In genomic region chr11:60058441-60058840, GRCm38 (mm10) we compare ENCODE assay signal across 19 mouse cellular contexts. TPM values are rescaled to one million over a fixed set of nuclear protein-coding genes. Genes with fewer than 3 reads are reported as not detected.
A peak's percentile ranks its signal among the peaks of the same experiment; 100 is the strongest.
DNase-seq lines count a peak whose midpoint lies in the region; ATAC-seq and TF ChIP-seq lines count a peak whose summit lies in the region.
"Had no signal": no experiment of that assay in that cellular context is flagged by ENCODE, and none has a peak within 500 bp of the region (broad histone marks: within the 10 kb centered on the region; RNA-seq: fewer than 3 reads in every experiment).

No protein-coding gene starts in this region.

- H3K4me3 ChIP-seq in gastrocnemius, adult 2 months, result no peak overlapping the region
- H3K4me3 ChIP-seq in midbrain, embryonic 10.5 days, result no peak overlapping the region
- H3K4me3 ChIP-seq in midbrain, embryonic 13.5 days (replicated peaks), result no peak overlapping the region
- H3K4me3 ChIP-seq: forebrain, embryonic 15.5 days; heart, adult 2 months; heart, embryonic 15.5 days; hindbrain, embryonic 15.5 days had no signal

- no peak overlapping the region for H3K9ac ChIP-seq in midbrain, embryonic 13.5 days (replicated peaks)
- H3K9ac ChIP-seq: forebrain, embryonic 15.5 days; heart, embryonic 15.5 days; hindbrain, embryonic 15.5 days had no signal

- peak; percentile 56 to 66 for DNase-seq in cerebellum, postnatal 10 days
- no peak for DNase-seq in cerebellum, adult 18-20 months
- DNase-seq in gastrocnemius, adult 2 months, result peak; percentile 33
- DNase-seq in gastrocnemius, postnatal 10 days, result no peak
- DNase-seq in midbrain, embryonic 10.5 days (ENCODE audit: low spot score), result no peak
- DNase-seq: adrenal gland, adult 8-10 months; cerebellum, adult 2 months; cerebellum, postnatal 25 days; heart, adult 2 months; heart, postnatal 14 days; kidney, adult 2 months had no signal

- no peaks in the 10 kb centered on the region for H3K9me3 ChIP-seq in midbrain, embryonic 10.5 days (replicated peaks)
- H3K9me3 ChIP-seq in midbrain, embryonic 13.5 days, result no peaks in the 10 kb centered on the region
- H3K9me3 ChIP-seq: forebrain, embryonic 15.5 days; heart, embryonic 15.5 days; hindbrain, embryonic 15.5 days had no signal

- intact Hi-C loops in gastrocnemius, adult 2 months (cut with DNase I), result no loop called here

- H3K27ac ChIP-seq in gastrocnemius, adult 2 months, result no peak overlapping the region
- 0 out of 2 replicates have a peak overlapping the region, but pooled peaks have one; percentile 3 for H3K27ac ChIP-seq in midbrain, embryonic 10.5 days (replicated peaks)
- no peak overlapping the region for H3K27ac ChIP-seq in midbrain, embryonic 13.5 days
- H3K27ac ChIP-seq: forebrain, embryonic 15.5 days; heart, adult 2 months; heart, embryonic 15.5 days; hindbrain, embryonic 15.5 days had no signal

- H3K4me2 ChIP-seq in midbrain, embryonic 13.5 days (replicated peaks), result no peak overlapping the region
- H3K4me2 ChIP-seq: forebrain, embryonic 15.5 days; heart, embryonic 11.5 days; heart, embryonic 15.5 days; hindbrain, embryonic 15.5 days had no signal

- 82% methylated on average over 10 of the region's 10 CpGs for WGBS in midbrain, embryonic 10.5 days
- WGBS in midbrain, embryonic 13.5 days, result 87% methylated on average over 10 of the region's 10 CpGs

- H3K27me3 ChIP-seq in midbrain, embryonic 10.5 days (ENCODE audit: low read depth, poor library complexity, severe bottlenecking), result no peaks in the 10 kb centered on the region; the same call in 1 of the 2 replicates
- H3K27me3 ChIP-seq in midbrain, embryonic 13.5 days, result no peaks in the 10 kb centered on the region
- H3K27me3 ChIP-seq: forebrain, embryonic 15.5 days; heart, embryonic 15.5 days; hindbrain, embryonic 15.5 days had no signal

- TF ChIP-seq CTCF in gastrocnemius, adult 2 months (IDR thresholded peaks at IDR 0.05), result no peak

- no peak for ATAC-seq in midbrain, embryonic 13.5 days
- ATAC-seq: activated CD4-positive, CD25-positive, alpha-beta regulatory T cell, adult 4 months; forebrain, embryonic 15.5 days; intestine, embryonic 16.5 days; Patski had no signal

- no peaks in the 10 kb centered on the region for H3K4me1 ChIP-seq in midbrain, embryonic 10.5 days
- no peaks in the 10 kb centered on the region for H3K4me1 ChIP-seq in midbrain, embryonic 13.5 days (replicated peaks)
- H3K4me1 ChIP-seq: forebrain, embryonic 15.5 days; heart, embryonic 15.5 days; hindbrain, embryonic 15.5 days had no signal

- H3K36me3 ChIP-seq in midbrain, embryonic 10.5 days, result no peaks in the 10 kb centered on the region
- H3K36me3 ChIP-seq in midbrain, embryonic 13.5 days, result no peaks in the 10 kb centered on the region
- H3K36me3 ChIP-seq: forebrain, embryonic 15.5 days; heart, embryonic 15.5 days; hindbrain, embryonic 15.5 days had no signal

RNA-seq across cellular contexts. Expression of gene Pemt, which starts 12.2 kb away (rescaled TPM):
- total RNA-seq in gastrocnemius, adult 2 months (2021), result 1 to 10 TPM; 3.4 to 3.5 TPM
- 1 to 10 TPM; 3.0 to 4.0 TPM for total RNA-seq in gastrocnemius, postnatal 10 days (2021)
- polyA plus RNA-seq in midbrain, embryonic 10.5 days (2016; fragmentation: Nextera tagmentation; extraction: Ambion mirVana), result 8.6 and 10.8 TPM in 2 replicates
- 5.6 and 6.9 TPM in 2 replicates for polyA plus RNA-seq in midbrain, embryonic 13.5 days (2015; fragmentation: Nextera tagmentation; extraction: Ambion mirVana)

RNA-seq across cellular contexts. Expression of gene Rai1, which starts 46.4 kb away (rescaled TPM):
- total RNA-seq in gastrocnemius, adult 2 months (2021), result 10 to 100 TPM; 23.8 to 27.3 TPM
- total RNA-seq in gastrocnemius, postnatal 10 days (2021), result 10 to 100 TPM; 27.7 to 37.6 TPM
- 23.4 and 23.9 TPM in 2 replicates for polyA plus RNA-seq in midbrain, embryonic 10.5 days (2016; fragmentation: Nextera tagmentation; extraction: Ambion mirVana)
- polyA plus RNA-seq in midbrain, embryonic 13.5 days (2015; fragmentation: Nextera tagmentation; extraction: Ambion mirVana), result 32.7 and 33.8 TPM in 2 replicates

Comparison
In these comparisons a context has a peak if more than half of its experiments do, and no peak if none do; other contexts are left out.
1. DNase-seq: peak in cerebellum, postnatal 10 days (2 of 2) and gastrocnemius, adult 2 months (single experiment); none in cerebellum, adult 18-20 months (0 of 2), gastrocnemius, postnatal 10 days (single experiment) and midbrain, embryonic 10.5 days (single experiment).